Mouse (Mus musculus): Measurements from ENCODE around the gene Fn3k.

The Fn3k gene

DNA sequence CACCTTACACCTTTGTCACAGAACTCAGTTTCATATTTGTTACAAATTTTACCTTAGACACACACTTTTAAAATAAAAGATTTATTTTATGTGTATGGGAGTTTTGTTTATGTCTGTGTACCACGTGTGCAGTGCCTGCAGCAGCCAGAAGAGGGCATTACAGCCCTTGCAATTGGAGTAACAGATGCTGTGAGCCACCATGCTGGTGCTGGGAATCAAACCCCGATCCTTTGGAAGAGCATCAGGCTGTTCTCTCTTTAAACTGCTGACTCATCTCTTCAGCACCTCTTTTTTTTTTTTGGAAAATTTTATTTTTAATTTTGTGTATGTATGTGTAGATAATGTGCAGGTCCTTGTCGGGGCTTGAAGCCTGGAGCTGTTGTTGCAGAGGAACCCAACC, 23.2 kb downstream of the Fn3k start:
- DNase-seq, result no peak

- no peak for DNase-seq
Measured at GRCm38 (mm10) chr11:121467408-121467807, 32.7 kb downstream of the Fn3k start.

- no peak for DNase-seq
Measured at GRCm38 (mm10) chr11:121474831-121475230, 40.1 kb downstream of the Fn3k start.

GRCm38 (mm10) chr11:121475699-121476415, 41.1 kb downstream of the Fn3k start:
- peak; percentile 65 to 78 for DNase-seq

DNA sequence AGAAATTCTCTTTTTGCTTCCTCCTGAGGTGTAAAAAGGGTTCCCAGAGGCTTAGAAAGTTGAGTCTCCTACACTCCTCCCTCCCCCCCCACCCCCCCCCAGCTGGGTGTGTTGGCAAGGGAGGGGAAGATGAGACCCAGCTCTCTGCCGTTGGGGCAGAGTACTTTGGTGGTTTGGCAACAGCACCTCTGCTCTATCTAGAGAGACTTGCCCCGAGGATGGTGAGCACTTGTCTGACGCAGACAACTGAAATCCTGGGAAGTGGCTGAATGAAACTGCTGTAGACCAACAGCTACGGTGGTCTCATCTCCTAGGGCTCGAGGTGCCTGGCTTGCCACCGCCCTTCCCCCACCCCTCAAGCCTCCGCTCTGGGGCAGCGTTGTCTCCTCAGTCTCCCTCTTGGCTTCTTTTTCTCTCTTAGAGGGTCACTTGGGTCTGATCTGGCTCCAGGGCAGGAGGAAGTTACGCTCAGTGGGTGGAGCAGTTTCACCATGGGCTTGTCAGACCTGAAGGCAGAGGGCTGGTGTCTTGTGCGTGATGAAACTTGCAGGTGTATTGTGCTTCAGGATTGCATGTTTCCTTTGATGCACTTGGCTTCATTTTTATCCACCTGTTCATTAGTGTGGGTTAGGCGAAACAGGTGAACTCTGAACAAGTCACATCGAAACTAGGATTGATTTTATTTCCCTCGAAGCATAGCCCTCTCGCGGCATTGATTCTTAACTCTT, 44.9 kb downstream of the Fn3k start:
- no peak for DNase-seq

GRCm38 (mm10) chr11:121481129-121481528, 46.4 kb downstream of the Fn3k start:
- no peak for DNase-seq

DNA sequence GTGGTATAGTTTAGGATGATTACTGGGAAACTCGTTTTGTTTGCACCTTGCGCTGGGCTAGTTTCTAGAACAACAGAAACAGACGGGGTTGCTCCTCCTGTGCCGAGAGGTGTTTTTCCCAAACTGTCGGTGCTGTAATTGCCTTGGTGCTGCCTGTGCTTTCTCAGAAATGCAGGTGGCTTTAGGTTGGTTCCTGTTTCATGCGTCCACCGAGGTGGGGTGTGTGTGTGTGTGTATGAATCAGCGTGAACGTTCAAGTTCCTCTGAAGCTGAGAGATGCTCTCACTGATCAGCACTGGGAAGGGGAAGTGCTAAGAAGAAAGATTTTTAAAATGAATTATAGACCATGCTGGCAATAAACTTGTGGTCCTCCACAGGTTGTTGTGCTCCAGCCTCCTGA, 51.2 kb downstream of the Fn3k start:
- no peak for DNase-seq

DNA sequence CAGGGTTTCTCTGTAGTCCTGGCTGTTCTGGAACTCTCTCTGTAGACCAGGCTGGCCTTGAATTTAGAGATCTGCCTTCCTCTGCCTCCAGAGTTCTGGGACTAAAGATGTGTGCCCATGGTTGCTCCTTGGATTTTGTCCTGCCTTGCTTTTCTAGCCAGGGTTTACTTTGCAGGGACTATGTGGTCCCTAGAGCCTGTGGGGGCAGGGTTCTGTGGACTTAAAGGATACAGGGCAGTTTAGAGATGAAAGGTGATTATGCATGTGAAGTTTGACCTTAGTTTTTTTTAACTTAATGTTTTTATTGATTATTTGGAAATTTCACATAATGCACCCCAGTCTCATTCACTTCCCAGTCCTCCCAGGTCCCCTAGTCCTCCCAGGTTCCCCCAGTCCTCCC, 55.9 kb downstream of the Fn3k start:
- no peak for DNase-seq

Data from cerebellum, adult 18-20 months (tissue).